Mouse (Mus musculus) mouse trophoblast stem cell (cell line): ENCODE measurements around the gene Gpr160.
"Not testable (repeated sequence)": the region's sequence is repeated elsewhere in the genome, so short reads cannot be mapped to it uniquely, and the experiment has no call there.

Experiments
- in situ Hi-C, 2 experiments: fragments of 300-500 bp; cut with MseI, MboI; formaldehyde crosslinking; loops; 2 replicates in 1 of 2; 3 replicates in 1 of 2; pipeline ENCODE4 v1.15.1; 2025

The Gpr160 gene

GRCm38 (mm10) chr3:30855604-30856458 lies at the start of gene Gpr160:
Gene Gpr160, plus strand, starts transcription at chr3:30855950.
- in situ Hi-C loops: no loop called here

- in situ Hi-C loops: no loop called here
Observed at GRCm38 (mm10) chr3:30812881-30813280, 42.9 kb upstream of the Gpr160 start.

- in situ Hi-C loops: no loop called here
Observed at GRCm38 (mm10) chr3:30818630-30819125, 37.1 kb upstream of the Gpr160 start.

DNA sequence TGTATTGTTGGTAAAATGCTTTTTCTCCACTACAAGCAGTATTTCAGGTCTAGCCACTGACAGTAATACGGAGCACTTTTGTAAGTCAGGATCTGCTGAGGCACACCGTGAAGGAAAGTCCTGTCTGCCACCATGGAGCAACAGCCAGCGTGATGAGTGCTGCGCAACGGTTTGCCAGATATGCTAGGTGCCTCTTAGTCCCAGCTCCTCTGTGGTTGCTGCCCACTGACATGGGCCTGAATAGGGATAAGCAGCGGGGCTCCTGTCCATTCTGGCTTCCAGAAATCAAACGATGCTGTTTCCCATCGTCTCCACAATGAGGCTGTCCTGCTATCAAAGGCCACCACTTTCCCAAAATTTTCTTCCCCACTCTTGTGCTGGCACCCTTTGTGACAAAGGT lies 33.6 kb upstream of the Gpr160 start:
- in situ Hi-C loops: no loop called here

DNA sequence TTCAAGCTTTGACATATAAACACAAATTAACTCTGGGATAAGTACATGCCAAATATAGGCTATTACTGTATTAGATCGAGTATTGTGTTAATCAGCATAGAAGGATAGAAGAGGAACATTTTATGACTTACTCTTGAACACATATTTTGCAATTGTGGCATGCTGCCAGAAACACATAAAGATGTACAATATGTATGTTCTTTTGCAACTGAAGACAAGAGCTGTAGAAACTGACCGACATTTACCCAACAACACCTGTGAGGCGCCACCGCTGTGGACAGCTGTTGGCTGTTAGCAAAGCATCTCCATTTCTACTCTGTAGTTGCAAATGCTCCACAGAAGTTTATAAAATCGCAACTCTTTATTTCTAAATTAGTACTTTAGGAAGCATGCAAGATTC lies 29.7 kb upstream of the Gpr160 start:
- in situ Hi-C loops: no loop called here

DNA sequence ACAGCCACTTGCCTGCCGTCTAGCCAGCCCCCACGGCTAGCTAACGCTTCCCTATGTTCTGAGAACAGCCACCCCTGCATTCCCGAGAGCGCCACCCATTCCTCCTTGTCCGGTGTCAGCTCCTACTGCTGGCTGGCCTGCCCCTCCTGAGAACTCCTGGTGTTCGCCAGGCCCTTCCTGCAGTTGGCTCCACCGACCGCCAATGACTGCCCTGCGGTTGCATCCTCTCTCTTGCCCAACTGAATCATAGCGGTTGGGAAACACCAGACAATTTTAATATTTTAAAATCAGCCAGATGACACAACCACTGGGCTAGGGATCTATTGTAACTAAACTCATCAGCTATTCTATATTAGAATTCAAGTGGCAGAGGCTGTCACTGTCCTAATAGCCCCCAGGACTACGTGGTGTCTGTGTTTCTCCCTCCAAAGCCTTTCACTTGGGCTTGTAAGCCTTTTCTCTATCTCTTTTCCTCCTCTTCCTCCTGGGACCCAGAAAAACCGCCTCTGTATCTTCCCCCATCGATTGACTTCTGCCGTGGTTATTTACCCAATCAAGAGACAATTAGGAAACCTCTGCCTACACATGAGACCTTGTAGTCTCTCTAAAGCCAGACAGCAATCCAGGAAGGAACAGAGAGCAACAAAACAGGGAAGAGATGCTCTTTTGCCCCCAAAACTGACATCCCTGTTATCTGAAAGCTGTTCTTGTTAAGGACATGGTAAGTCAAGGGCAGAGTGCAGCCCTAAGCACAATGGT lies 23.7 kb upstream of the Gpr160 start:
- in situ Hi-C loops: no loop called here

- in situ Hi-C loops: no loop called here
Observed at GRCm38 (mm10) chr3:30833254-30833653, 22.5 kb upstream of the Gpr160 start.

GRCm38 (mm10) chr3:30845755-30846154 lies 10.0 kb upstream of the Gpr160 start:
- in situ Hi-C loops: no loop called here

DNA sequence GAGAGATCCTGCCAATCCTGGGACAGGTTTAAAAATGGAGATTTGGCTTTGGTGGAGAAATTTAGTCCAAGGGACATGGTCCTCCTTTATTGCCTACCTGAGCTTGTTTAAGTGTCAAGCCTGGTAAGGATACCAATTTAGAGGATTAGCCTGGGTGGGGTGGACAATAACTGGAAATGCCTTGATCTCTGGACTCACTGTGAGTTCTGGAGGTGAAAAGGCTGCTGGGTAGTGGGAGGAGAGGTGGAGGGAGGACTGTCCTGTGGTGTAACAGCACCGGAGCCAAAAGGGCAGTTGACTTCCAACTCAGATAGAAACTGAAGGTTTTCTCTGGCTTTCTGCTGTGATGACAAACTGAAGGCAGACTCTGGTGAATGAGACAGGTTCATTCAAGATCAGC lies 8.3 kb upstream of the Gpr160 start:
- in situ Hi-C loops: no loop called here

DNA sequence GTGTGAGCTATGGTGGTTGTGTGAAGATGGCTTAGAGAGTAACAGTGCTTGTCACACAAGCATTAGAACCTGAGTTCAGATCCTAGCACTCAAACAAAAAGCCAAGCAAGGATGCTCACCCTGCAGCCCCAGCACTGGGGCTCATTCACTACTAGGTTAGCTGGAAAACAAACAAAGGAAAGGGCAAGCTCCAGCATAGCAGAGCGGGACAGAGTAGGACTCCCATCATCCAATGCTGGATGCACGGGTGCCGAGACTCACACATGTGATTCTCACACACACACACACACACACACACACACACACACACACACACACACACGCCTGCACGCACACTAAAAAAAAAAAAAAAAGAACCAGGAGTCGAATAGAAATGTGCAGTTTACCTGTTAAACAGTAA lies 4.3 kb upstream of the Gpr160 start:
- in situ Hi-C loops: no loop called here

- in situ Hi-C loops: no loop called here
Observed at GRCm38 (mm10) chr3:30853596-30853995, 2.2 kb upstream of the Gpr160 start.

DNA sequence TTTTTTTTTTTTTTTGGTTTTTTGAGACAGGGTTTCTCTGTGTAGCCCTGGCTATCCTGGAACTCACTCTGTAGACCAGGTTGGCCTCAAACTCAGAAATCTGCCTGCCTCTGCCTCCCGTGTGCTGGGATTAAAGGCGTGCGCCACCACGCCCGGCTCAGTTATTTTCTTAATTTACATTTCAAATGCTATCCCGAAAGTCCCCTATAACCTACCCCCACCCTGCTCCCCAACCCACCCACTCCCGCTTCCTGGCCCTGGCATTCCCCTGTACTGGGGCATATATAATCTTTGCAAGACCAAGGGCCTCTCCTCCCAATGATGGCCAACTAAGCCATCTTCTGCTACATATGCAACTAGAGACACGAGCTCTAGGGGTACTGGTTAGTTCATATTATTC lies 3.8 kb downstream of the Gpr160 start:
- in situ Hi-C loops: not testable (repeated sequence)

GRCm38 (mm10) chr3:30860705-30861104 lies 5.0 kb downstream of the Gpr160 start:
- in situ Hi-C loops: no loop called here

DNA sequence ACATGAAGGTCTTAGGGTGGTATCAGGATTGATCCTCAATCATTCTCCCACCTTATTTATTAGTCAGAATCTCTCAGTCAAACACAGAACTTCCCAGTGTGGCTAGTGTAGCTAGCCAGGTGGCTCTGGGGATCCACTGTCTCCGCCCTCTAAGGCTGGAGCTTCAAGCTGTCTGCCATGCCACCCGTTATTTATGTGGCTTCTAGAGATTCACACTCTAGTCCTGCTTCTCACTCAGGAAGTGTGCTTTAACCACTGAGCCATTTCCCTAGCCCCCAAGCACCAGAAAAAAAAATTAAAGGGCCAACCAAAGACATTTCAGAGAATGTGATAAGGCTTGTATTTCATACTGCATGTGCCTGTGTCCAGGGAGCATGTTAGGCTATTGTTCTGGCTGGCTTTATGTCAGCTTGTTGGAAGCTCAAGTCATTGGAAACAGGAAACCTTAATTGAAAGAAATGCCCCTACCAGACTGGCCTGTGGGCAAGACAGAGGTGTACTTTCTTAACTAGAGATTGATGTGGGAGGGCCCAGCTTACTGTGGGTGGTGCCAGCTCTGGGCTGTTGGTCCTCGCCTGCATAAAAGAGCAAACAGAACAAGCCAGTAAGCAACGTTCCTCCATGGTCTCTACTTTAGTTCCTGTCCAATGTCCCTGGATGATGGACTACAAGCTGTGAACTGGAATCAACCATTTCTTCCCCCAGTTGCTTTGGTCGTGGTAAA lies 8.1 kb downstream of the Gpr160 start:
- in situ Hi-C loops: no loop called here

GRCm38 (mm10) chr3:30864640-30865039 lies 8.9 kb downstream of the Gpr160 start:
- in situ Hi-C loops: no loop called here

- in situ Hi-C loops: no loop called here
Observed at GRCm38 (mm10) chr3:30868176-30868575, 12.4 kb downstream of the Gpr160 start.

DNA sequence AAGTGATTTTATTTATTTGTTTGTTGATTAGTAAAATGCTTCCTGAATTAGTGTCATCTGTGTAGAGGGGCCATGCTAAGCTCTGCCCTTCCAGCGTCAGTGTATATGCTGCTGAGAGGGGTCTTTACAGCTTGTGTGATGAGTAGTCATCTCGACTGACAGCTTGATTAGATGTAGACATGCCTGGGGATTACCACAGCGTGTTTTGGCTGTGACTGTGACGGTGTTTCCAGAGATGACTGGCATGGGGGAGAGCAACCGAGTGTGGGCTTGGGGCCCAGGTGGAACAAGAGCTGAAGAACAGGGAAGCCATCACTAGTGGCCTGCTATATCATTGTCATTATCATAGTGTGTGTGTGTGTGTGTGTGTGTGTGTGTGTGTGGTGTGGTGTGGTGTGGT lies 12.9 kb downstream of the Gpr160 start:
- in situ Hi-C loops: no loop called here

GRCm38 (mm10) chr3:30869995-30870394 lies 14.2 kb downstream of the Gpr160 start:
- in situ Hi-C loops: no loop called here

DNA sequence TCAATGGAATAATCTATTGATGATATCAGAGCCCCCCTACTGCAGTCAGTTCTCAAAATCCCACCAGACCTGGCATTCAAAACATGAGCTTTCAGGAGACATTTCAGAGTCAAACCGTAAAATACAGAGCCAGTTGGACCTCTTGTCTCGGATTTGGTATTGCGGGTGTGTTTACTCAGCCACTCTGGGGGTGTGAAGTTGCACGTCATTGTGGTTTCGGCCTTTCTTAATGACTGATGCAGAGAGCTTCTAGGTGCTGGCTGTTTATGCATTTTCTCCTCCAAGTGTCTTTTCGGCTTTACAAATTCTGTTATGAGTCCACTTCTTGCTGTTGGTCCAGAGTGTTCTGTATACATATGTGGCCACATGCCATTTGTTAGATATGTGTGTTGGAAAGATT lies 21.0 kb downstream of the Gpr160 start:
- in situ Hi-C loops: no loop called here

DNA sequence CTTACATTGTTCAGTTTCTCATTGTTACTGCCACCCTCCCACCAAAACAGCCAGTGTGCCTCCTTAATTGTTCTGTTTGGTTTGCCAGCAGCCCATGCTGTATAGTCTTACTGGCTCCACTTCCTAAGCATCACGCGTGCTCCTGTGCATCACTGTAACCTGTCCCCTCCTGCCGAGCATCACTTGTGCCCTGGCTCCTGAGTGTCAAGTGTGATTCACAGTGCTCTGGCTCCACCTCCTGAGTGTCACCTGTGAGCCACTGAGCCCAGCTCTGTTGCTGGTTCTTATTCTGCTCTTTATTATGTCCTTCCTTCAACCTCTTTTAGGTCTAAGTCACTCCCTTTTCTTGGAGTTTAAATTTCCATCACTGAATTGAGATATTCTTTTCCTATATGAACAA lies 31.7 kb downstream of the Gpr160 start:
- in situ Hi-C loops: no loop called here

- in situ Hi-C loops: no loop called here
Observed at GRCm38 (mm10) chr3:30889014-30889413, 33.3 kb downstream of the Gpr160 start.

GRCm38 (mm10) chr3:30896721-30897120 lies 41.0 kb downstream of the Gpr160 start:
- in situ Hi-C loops: no loop called here
